ENCODE assay signal across 8 mouse cellular contexts in genomic region chr6:29527361-29528164, GRCm38 (mm10). TPM values are rescaled to one million over a fixed set of nuclear protein-coding genes. Genes with fewer than 3 reads are reported as not detected.
DNase-seq lines count a peak whose midpoint lies in the region; ATAC-seq and TF ChIP-seq lines count a peak whose summit lies in the region.

No protein-coding gene starts in this region.

- H3K27ac ChIP-seq in kidney, adult 2 months (ENCODE audit: insufficient read depth, low read depth, low read length): no peak overlapping the region
- peak overlapping the region; percentile 88 for H3K27ac ChIP-seq in bone marrow, adult 2 months (ENCODE audit: control insufficient read depth, insufficient read depth, low read depth, low read length, poor library complexity)
- no peak overlapping the region for H3K27ac ChIP-seq in hindbrain, embryonic 16.5 days (ENCODE audit: low read depth, low read length)
- H3K27ac ChIP-seq in midbrain, embryonic 15.5 days: no peak overlapping the region
- no peak overlapping the region for H3K27ac ChIP-seq in cerebellum, adult 2 months (ENCODE audit: insufficient read depth, low read length)

- H3K9me3 ChIP-seq in hindbrain, embryonic 16.5 days (ENCODE audit: control insufficient read depth, low read length): no peaks in the 10 kb centered on the region
- no peaks in the 10 kb centered on the region for H3K9me3 ChIP-seq in midbrain, embryonic 15.5 days

- H3K4me2 ChIP-seq in hindbrain, embryonic 16.5 days (ENCODE audit: low read length): peak overlapping the region; percentile 98
- H3K4me2 ChIP-seq in midbrain, embryonic 15.5 days: peak overlapping the region; percentile 96

- TF ChIP-seq POLR2A in kidney, adult 2 months (IDR thresholded peaks at IDR 0.05; ENCODE audit: low read depth, low read length): no peak
- TF ChIP-seq POLR2A in bone marrow, adult 2 months (IDR thresholded peaks at IDR 0.05; ENCODE audit: borderline replicate concordance, control insufficient read depth, low read depth, low read length): no peak
- TF ChIP-seq POLR2A in cerebellum, adult 2 months (IDR thresholded peaks at IDR 0.05; ENCODE audit: borderline replicate concordance, insufficient read depth, low read length): no peak

- H3K36me3 ChIP-seq in kidney, adult 2 months (ENCODE audit: control insufficient read depth, insufficient read depth, low read length): no peaks in the 10 kb centered on the region
- no peaks in the 10 kb centered on the region for H3K36me3 ChIP-seq in hindbrain, embryonic 16.5 days (ENCODE audit: control insufficient read depth, insufficient read depth, low read length)
- no peaks in the 10 kb centered on the region for H3K36me3 ChIP-seq in midbrain, embryonic 15.5 days (replicated peaks)

- no peaks in the 10 kb centered on the region for H3K27me3 ChIP-seq in kidney, adult 2 months (replicated peaks; ENCODE audit: control insufficient read depth, insufficient read depth, low read length)
- H3K27me3 ChIP-seq in hindbrain, embryonic 16.5 days (replicated peaks; ENCODE audit: control insufficient read depth, insufficient read depth, low read length): peaks cover 34% of the 10 kb centered on the region
- peaks cover 46% of the 10 kb centered on the region for H3K27me3 ChIP-seq in midbrain, embryonic 15.5 days (replicated peaks)
- H3K27me3 ChIP-seq in cerebellum, adult 2 months (ENCODE audit: control insufficient read depth, insufficient read depth, low read length): peaks cover 7% of the 10 kb centered on the region; the same call in 1 of the 2 replicates

- no peak for TF ChIP-seq CTCF in kidney, adult 2 months (conservative IDR thresholded peaks at IDR 0.05; ENCODE audit: insufficient read depth, insufficient read length, low read depth, low read length)
- no peak for TF ChIP-seq CTCF in bone marrow, adult 2 months (IDR thresholded peaks at IDR 0.05; ENCODE audit: control insufficient read depth, insufficient read depth, low read length)
- no peak for TF ChIP-seq CTCF in cerebellum, adult 2 months (IDR thresholded peaks at IDR 0.05; ENCODE audit: borderline replicate concordance, insufficient read depth, low read depth, low read length)

- WGBS in kidney, adult 2 months: 9% methylated on average over 34 of the region's 34 CpGs
- 4% methylated on average over 34 of the region's 34 CpGs for WGBS in bone marrow, adult 2 months
- 4% methylated on average over 34 of the region's 34 CpGs for WGBS in hindbrain, embryonic 16.5 days
- WGBS in midbrain, embryonic 15.5 days: 4% methylated on average over 33 of the region's 34 CpGs
- 5% methylated on average over 34 of the region's 34 CpGs for WGBS in cerebellum, adult 2 months

- H3K4me3 ChIP-seq in kidney, adult 2 months (ENCODE audit: insufficient read depth, low read depth, low read length): peak overlapping the region; percentile 57
- peak overlapping the region; percentile 84 for H3K4me3 ChIP-seq in bone marrow, adult 2 months (replicated peaks; ENCODE audit: control insufficient read depth, low read depth, low read length)
- peak overlapping the region; percentile 52 for H3K4me3 ChIP-seq in hindbrain, embryonic 16.5 days (ENCODE audit: low read length)
- peak overlapping the region; percentile 46; the same call in 1 of the 2 replicates for H3K4me3 ChIP-seq in midbrain, embryonic 15.5 days
- H3K4me3 ChIP-seq in cerebellum, adult 2 months (replicated peaks; ENCODE audit: insufficient read depth, low read depth, low read length): no peak overlapping the region

- ATAC-seq in hindbrain, embryonic 16.5 days: no peak
- no peak for ATAC-seq in midbrain, embryonic 15.5 days (replicated peaks)

- no peak overlapping the region; the same call in 1 of the 2 replicates for H3K9ac ChIP-seq in hindbrain, embryonic 16.5 days (ENCODE audit: low read depth, low read length)
- no peak overlapping the region for H3K9ac ChIP-seq in midbrain, embryonic 15.5 days

- peaks cover 7% of the 10 kb centered on the region; the same call in 1 of the 2 replicates for H3K4me1 ChIP-seq in kidney, adult 2 months (ENCODE audit: control insufficient read depth, insufficient read depth, low read length)
- peaks cover 6% of the 10 kb centered on the region for H3K4me1 ChIP-seq in bone marrow, adult 2 months (ENCODE audit: control insufficient read depth, insufficient read depth, low read length)
- H3K4me1 ChIP-seq in hindbrain, embryonic 16.5 days (ENCODE audit: control insufficient read depth, insufficient read depth, low read depth, low read length): peaks cover 21% of the 10 kb centered on the region
- peaks cover 17% of the 10 kb centered on the region for H3K4me1 ChIP-seq in midbrain, embryonic 15.5 days
- 0 out of 2 replicates have a peak, but pooled peaks cover 3% of the 10 kb centered on the region for H3K4me1 ChIP-seq in cerebellum, adult 2 months (ENCODE audit: control insufficient read depth, insufficient read depth, low read length)

- DNase-seq in kidney, adult 2 months: no peak
- no peak for DNase-seq in kidney, adult 9 months
- no peak for DNase-seq in ovary, postnatal 10 days (ENCODE audit: low spot score)
- DNase-seq in cerebellum, adult 2 months: no peak
- no peak for DNase-seq in kidney, adult 8-10 months

RNA-seq across cellular contexts. Expression of gene Irf5, which starts 1.1 kb away (rescaled TPM):
- 17.0 and 19.1 TPM in 2 replicates for polyA plus RNA-seq in kidney, adult 2 months (2012; rRNA removed)
- 26.7 and 47.1 TPM in 2 replicates for polyA plus RNA-seq in bone marrow, adult 2 months (2011; ENCODE audit: insufficient read depth, insufficient read length, low replicate concordance, missing spikeins)
- 2.2 and 3.3 TPM in 2 replicates for polyA plus RNA-seq in hindbrain, embryonic 16.5 days (2015; fragmentation: Nextera tagmentation; extraction: Ambion mirVana)
- polyA plus RNA-seq in midbrain, embryonic 15.5 days (2015; fragmentation: Nextera tagmentation; extraction: Ambion mirVana): 2.0 and 2.1 TPM in 2 replicates
- polyA plus RNA-seq in cerebellum, adult 2 months (2012; rRNA removed): 2.0 TPM in 2 replicates

RNA-seq across cellular contexts. Expression of gene Kcp, which starts 19.8 kb away (rescaled TPM):
- 25.7 and 26.2 TPM in 2 replicates for polyA plus RNA-seq in kidney, adult 2 months (2012; rRNA removed)
- not detected in 2 replicates for polyA plus RNA-seq in bone marrow, adult 2 months (2011; ENCODE audit: insufficient read depth, insufficient read length, low replicate concordance, missing spikeins)
- polyA plus RNA-seq in hindbrain, embryonic 16.5 days (2015; fragmentation: Nextera tagmentation; extraction: Ambion mirVana): 15.0 and 22.9 TPM in 2 replicates
- 18.9 and 20.9 TPM in 2 replicates for polyA plus RNA-seq in midbrain, embryonic 15.5 days (2015; fragmentation: Nextera tagmentation; extraction: Ambion mirVana)
- polyA plus RNA-seq in cerebellum, adult 2 months (2012; rRNA removed): 3.7 and 4.9 TPM in 2 replicates

RNA-seq across cellular contexts. Expression of gene Atp6v1fnb, which starts 56.3 kb away (rescaled TPM):
- polyA plus RNA-seq in kidney, adult 2 months (2012; rRNA removed): 0.17 TPM in 1 of 2 replicates, not detected in the other
- not detected in 2 replicates for polyA plus RNA-seq in bone marrow, adult 2 months (2011; ENCODE audit: insufficient read depth, insufficient read length, low replicate concordance, missing spikeins)
- 0.56 TPM in 1 of 2 replicates, not detected in the other for polyA plus RNA-seq in hindbrain, embryonic 16.5 days (2015; fragmentation: Nextera tagmentation; extraction: Ambion mirVana)
- 0.27 and 1.0 TPM in 2 replicates for polyA plus RNA-seq in midbrain, embryonic 15.5 days (2015; fragmentation: Nextera tagmentation; extraction: Ambion mirVana)
- 0.17 and 0.23 TPM in 2 replicates for polyA plus RNA-seq in cerebellum, adult 2 months (2012; rRNA removed)
